18 mouse cellular contexts compared by ENCODE assay signal in the genomic region with DNA sequence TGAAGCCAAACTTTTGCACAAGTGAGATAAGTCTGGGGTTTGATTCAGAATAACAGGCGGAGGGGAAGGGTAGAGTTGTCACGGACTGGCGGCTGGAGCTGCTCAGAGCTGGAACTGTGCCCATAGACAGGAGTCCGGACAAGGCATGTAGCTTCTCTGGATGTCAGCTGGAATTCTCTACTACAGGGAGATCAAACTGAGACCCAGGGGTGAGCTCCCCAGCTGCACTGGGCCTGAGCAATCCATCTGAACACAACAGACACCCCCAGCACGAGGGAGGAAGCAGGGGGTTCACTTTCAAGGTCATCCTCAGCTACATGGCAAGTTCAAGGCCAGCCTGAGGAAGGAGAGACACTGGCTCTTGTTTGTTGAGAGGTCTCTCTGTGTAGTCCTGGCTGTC. TPM values are rescaled to one million over a fixed set of nuclear protein-coding genes. Genes with fewer than 3 reads are reported as not detected.
DNase-seq lines count a peak whose midpoint lies in the region; ATAC-seq lines count a peak whose summit lies in the region.
"Had no signal": no experiment of that assay in that cellular context is flagged by ENCODE, and none has a peak within 500 bp of the region (broad histone marks: within the 10 kb centered on the region; RNA-seq: fewer than 3 reads in every experiment).

No protein-coding gene starts in this region.

- no peaks in the 10 kb centered on the region for H3K27me3 ChIP-seq in heart, embryonic 16.5 days (ENCODE audit: control insufficient read depth, insufficient read depth, low read length)
- H3K27me3 ChIP-seq in intestine, embryonic 14.5 days (replicated peaks; ENCODE audit: control insufficient read depth, insufficient read depth, low read length), result no peaks in the 10 kb centered on the region
- H3K27me3 ChIP-seq in intestine, embryonic 16.5 days (replicated peaks; ENCODE audit: control insufficient read depth, insufficient read depth, low read length), result no peaks in the 10 kb centered on the region
- H3K27me3 ChIP-seq: hindbrain, embryonic 12.5 days had no signal

- intact Hi-C loops in heart, postnatal 25 days (cut with DNase I), result no loop called here

- peak; percentile 53 for DNase-seq in heart, adult 11 months
- no peak for DNase-seq in heart, postnatal 25 days (ENCODE audit: low spot score)
- DNase-seq in heart, adult 8-10 months (ENCODE audit: low spot score), result no peak
- peak; percentile 54 for DNase-seq in intestine, embryonic 14.5 days (ENCODE audit: low spot score)
- no peak for DNase-seq in left cerebral cortex, adult 11 months (ENCODE audit: low spot score)
- DNase-seq: adrenal gland, adult 2 months; cerebellum, adult 11-12 months; cerebellum, postnatal 25 days; kidney, adult 18-20 months; layer of hippocampus, adult 9-11 months; lung, adult 18-20 months; lung, postnatal 36 days; retina, postnatal 1 day; thymus, adult 2 months had no signal

- peak; percentile 28; the same call in 1 of the 2 replicates for ATAC-seq in heart, embryonic 16.5 days (replicated peaks; ENCODE audit: extremely low read depth, insufficient read depth, low FRiP score)
- ATAC-seq in intestine, embryonic 14.5 days (replicated peaks; ENCODE audit: low FRiP score, low TSS enrichment, low read depth), result no peak
- ATAC-seq in intestine, embryonic 16.5 days, result peak; percentile 49

- peaks cover 4% of the 10 kb centered on the region for H3K36me3 ChIP-seq in heart, embryonic 16.5 days (ENCODE audit: control insufficient read depth, insufficient read depth)
- H3K36me3 ChIP-seq in intestine, embryonic 14.5 days (ENCODE audit: control insufficient read depth, insufficient read depth, low read length), result peaks cover 25% of the 10 kb centered on the region
- no peaks in the 10 kb centered on the region for H3K36me3 ChIP-seq in intestine, embryonic 16.5 days (ENCODE audit: control insufficient read depth, insufficient read depth, low read length)

- no peak overlapping the region for H3K4me2 ChIP-seq in heart, embryonic 16.5 days (ENCODE audit: low read depth, low read length)
- H3K4me2 ChIP-seq in intestine, embryonic 14.5 days (ENCODE audit: low read length), result no peak overlapping the region
- no peak overlapping the region for H3K4me2 ChIP-seq in intestine, embryonic 16.5 days (ENCODE audit: low read depth, low read length)
- H3K4me2 ChIP-seq: hindbrain, embryonic 12.5 days; liver, embryonic 11.5 days had no signal

- peaks cover 13% of the 10 kb centered on the region for H3K4me1 ChIP-seq in heart, embryonic 16.5 days (ENCODE audit: control insufficient read depth, insufficient read depth, low read length)
- peaks cover 8% of the 10 kb centered on the region; the same call in 1 of the 2 replicates for H3K4me1 ChIP-seq in intestine, embryonic 14.5 days (replicated peaks; ENCODE audit: control insufficient read depth, insufficient read depth, low read length)
- peaks cover 10% of the 10 kb centered on the region; the same call in 1 of the 2 replicates for H3K4me1 ChIP-seq in intestine, embryonic 16.5 days (ENCODE audit: control insufficient read depth, insufficient read depth, low read length)
- H3K4me1 ChIP-seq: hindbrain, embryonic 12.5 days had no signal

- no peak overlapping the region for H3K9ac ChIP-seq in heart, embryonic 16.5 days (ENCODE audit: low read length)
- H3K9ac ChIP-seq in intestine, embryonic 14.5 days (ENCODE audit: low read length), result no peak overlapping the region
- H3K9ac ChIP-seq in intestine, embryonic 16.5 days (ENCODE audit: low read depth, low read length), result peak overlapping the region; percentile 46; the same call in 1 of the 2 replicates
- H3K9ac ChIP-seq: hindbrain, embryonic 12.5 days had no signal

- peak overlapping the region; percentile 67 for H3K27ac ChIP-seq in heart, embryonic 16.5 days (ENCODE audit: low read length)
- peak overlapping the region; percentile 54; the same call in 1 of the 2 replicates for H3K27ac ChIP-seq in intestine, embryonic 14.5 days (ENCODE audit: low read depth)
- H3K27ac ChIP-seq in intestine, embryonic 16.5 days (ENCODE audit: low read length), result peak overlapping the region; percentile 80
- H3K27ac ChIP-seq: hindbrain, embryonic 12.5 days had no signal

- H3K4me3 ChIP-seq in heart, embryonic 16.5 days (ENCODE audit: low read length), result no peak overlapping the region
- H3K4me3 ChIP-seq in intestine, embryonic 14.5 days (ENCODE audit: low read depth, low read length), result no peak overlapping the region
- H3K4me3 ChIP-seq in intestine, embryonic 16.5 days (ENCODE audit: low read length), result no peak overlapping the region
- H3K4me3 ChIP-seq: hindbrain, embryonic 12.5 days had no signal

- no peaks in the 10 kb centered on the region for H3K9me3 ChIP-seq in heart, embryonic 16.5 days (replicated peaks; ENCODE audit: control insufficient read depth, low read length)
- no peaks in the 10 kb centered on the region for H3K9me3 ChIP-seq in intestine, embryonic 14.5 days (ENCODE audit: control insufficient read depth, low read length)
- H3K9me3 ChIP-seq in intestine, embryonic 16.5 days (ENCODE audit: control insufficient read depth, low read length), result no peaks in the 10 kb centered on the region
- H3K9me3 ChIP-seq: hindbrain, embryonic 12.5 days had no signal

- WGBS in heart, embryonic 16.5 days, result 32% methylated on average over 5 of the region's 5 CpGs
- WGBS in intestine, embryonic 14.5 days, result 38% methylated on average over 5 of the region's 5 CpGs
- 23% methylated on average over 5 of the region's 5 CpGs for WGBS in intestine, embryonic 16.5 days

RNA-seq across cellular contexts. Expression of a gene that starts 13.5 kb away (rescaled TPM):
- total RNA-seq in heart, postnatal 25 days (2021), result 10 to 100 TPM; 20.8 to 23.2 TPM
- polyA plus RNA-seq in heart, embryonic 16.5 days (2015; fragmentation: Nextera tagmentation; extraction: Ambion mirVana), result 37.0 and 46.5 TPM in 2 replicates
- total RNA-seq in heart, adult 8-10 months (2022), result 10 to 100 TPM; 20.9 to 25.2 (median 22.4) TPM
- 52.4 and 56.7 TPM in 2 replicates for polyA plus RNA-seq in intestine, embryonic 14.5 days (2014; fragmentation: Nextera tagmentation; extraction: Ambion mirVana)
- polyA plus RNA-seq in intestine, embryonic 16.5 days (2015; fragmentation: Nextera tagmentation; extraction: Ambion mirVana), result 142 and 184 TPM in 2 replicates

RNA-seq across cellular contexts. Expression of a gene that starts 46.9 kb away (rescaled TPM):
- 10 to 100 TPM; 49.0 to 51.3 TPM for total RNA-seq in heart, postnatal 25 days (2021)
- polyA plus RNA-seq in heart, embryonic 16.5 days (2015; fragmentation: Nextera tagmentation; extraction: Ambion mirVana), result 31.4 and 33.9 TPM in 2 replicates
- total RNA-seq in heart, adult 8-10 months (2022), result 10 to 100 TPM; 51.6 to 61.2 (median 56.9) TPM
- 31.3 and 36.9 TPM in 2 replicates for polyA plus RNA-seq in intestine, embryonic 14.5 days (2014; fragmentation: Nextera tagmentation; extraction: Ambion mirVana)
- 37.8 and 41.3 TPM in 2 replicates for polyA plus RNA-seq in intestine, embryonic 16.5 days (2015; fragmentation: Nextera tagmentation; extraction: Ambion mirVana)

RNA-seq across cellular contexts. Expression of a gene that starts 46.9 kb away (rescaled TPM):
- total RNA-seq in heart, postnatal 25 days (2021), result 10 to 100 TPM; 42.8 to 43.9 TPM
- polyA plus RNA-seq in heart, embryonic 16.5 days (2015; fragmentation: Nextera tagmentation; extraction: Ambion mirVana), result 37.4 and 41.8 TPM in 2 replicates
- total RNA-seq in heart, adult 8-10 months (2022), result 10 to 100 TPM; 32.0 to 45.4 (median 41.9) TPM
- polyA plus RNA-seq in intestine, embryonic 14.5 days (2014; fragmentation: Nextera tagmentation; extraction: Ambion mirVana), result 80.4 TPM in 2 replicates
- polyA plus RNA-seq in intestine, embryonic 16.5 days (2015; fragmentation: Nextera tagmentation; extraction: Ambion mirVana), result 47.9 and 51.2 TPM in 2 replicates

RNA-seq across cellular contexts. Expression of a gene that starts 56.2 kb away (rescaled TPM):
- total RNA-seq in heart, postnatal 25 days (2021), result 1 to 10 TPM; 5.6 to 6.4 TPM
- 4.7 and 4.9 TPM in 2 replicates for polyA plus RNA-seq in heart, embryonic 16.5 days (2015; fragmentation: Nextera tagmentation; extraction: Ambion mirVana)
- 1 to 10 TPM; 3.6 to 7.0 (median 4.7) TPM for total RNA-seq in heart, adult 8-10 months (2022)
- 6.6 and 8.2 TPM in 2 replicates for polyA plus RNA-seq in intestine, embryonic 14.5 days (2014; fragmentation: Nextera tagmentation; extraction: Ambion mirVana)
- 5.8 and 6.1 TPM in 2 replicates for polyA plus RNA-seq in intestine, embryonic 16.5 days (2015; fragmentation: Nextera tagmentation; extraction: Ambion mirVana)

Comparison
In these comparisons a context has a peak if more than half of its experiments do, and no peak if none do; other contexts are left out.
1. DNase-seq: peak in heart, adult 11 months (single experiment) and intestine, embryonic 14.5 days (single experiment); none in heart, postnatal 25 days (single experiment), heart, adult 8-10 months (single experiment) and left cerebral cortex, adult 11 months (single experiment).
2. Peak in every context shown above with its lines, with median percentiles within 50 percentile points of each other: H3K27ac ChIP-seq.